Mouse (Mus musculus) limb, embryonic 10.5 days (tissue): ENCODE data around the gene Cyp26a1. TPM values are rescaled to one million over a fixed set of nuclear protein-coding genes. Genes with fewer than 3 reads are reported as not detected.

Source experiments
- polyA plus RNA-seq: library from polyadenylated mRNA; unstranded; fragments of >200 nt; fragmentation: Nextera tagmentation; extraction: Ambion mirVana; gene quantifications from 2 replicates; pipeline ENCODE4 v1.2.1, GENCODE M21; 2016

Gene Cyp26a1
- polyA plus RNA-seq, 1 experiment from 2014 or later, result 3.6 TPM

Other genes with a start within 250 kb of the Cyp26a1 start
- 7.2 and 7.3 TPM in 2 replicates for gene Exoc6, start 147.4 kb upstream of the Cyp26a1 start, polyA plus RNA-seq
- gene Cyp26c1, start 12.2 kb upstream of the Cyp26a1 start, polyA plus RNA-seq, result 0.49 TPM in 1 of 2 replicates, not detected in the other